Mouse (Mus musculus): ENCODE results near the gene Gm21969. TPM values are rescaled to one million over a fixed set of nuclear protein-coding genes. Genes with fewer than 3 reads are reported as not detected.
A peak's percentile ranks its signal among the peaks of the same experiment; 100 is the strongest.

Gene Gm21969
- polyA plus RNA-seq, 2 experiments, result 0.03 TPM; not detected in 1

- TF ChIP-seq POLR2A (IDR thresholded peaks at IDR 0.05; ENCODE audit: borderline replicate concordance, extremely low read depth, insufficient read depth, insufficient read length), result no peak
- DNase-seq (ENCODE audit: low spot score) (no peak), ATAC-seq (ENCODE audit: low FRiP score, low read depth) (no peak)
- H3K4me3 ChIP-seq (replicated peaks; ENCODE audit: low read length), result no peak overlapping the region
- H3K4me1 ChIP-seq (ENCODE audit: control insufficient read depth, insufficient read depth, low read length), result peaks cover 33% of the 10 kb centered on the region
- H3K27me3 ChIP-seq (ENCODE audit: control insufficient read depth, insufficient read depth, low read length), result no peaks in the 10 kb centered on the region
- WGBS, result 53% methylated on average over 7 of the region's 7 CpGs
- H3K27ac ChIP-seq (replicated peaks; ENCODE audit: low read depth, low read length), result no peak overlapping the region
- no peak overlapping the region for H3K4me2 ChIP-seq (replicated peaks; ENCODE audit: low read depth, low read length, severe bottlenecking)
- no peaks in the 10 kb centered on the region for H3K9me3 ChIP-seq (ENCODE audit: control insufficient read depth, low read length)
- H3K36me3 ChIP-seq (ENCODE audit: control insufficient read depth, insufficient read depth, low read length), result no peaks in the 10 kb centered on the region
- no peak overlapping the region for H3K9ac ChIP-seq (ENCODE audit: low read depth, low read length, severe bottlenecking)
Observed at GRCm38 (mm10) chr4:139592895-139593294, 10.1 kb upstream of the Gm21969 start.

DNA sequence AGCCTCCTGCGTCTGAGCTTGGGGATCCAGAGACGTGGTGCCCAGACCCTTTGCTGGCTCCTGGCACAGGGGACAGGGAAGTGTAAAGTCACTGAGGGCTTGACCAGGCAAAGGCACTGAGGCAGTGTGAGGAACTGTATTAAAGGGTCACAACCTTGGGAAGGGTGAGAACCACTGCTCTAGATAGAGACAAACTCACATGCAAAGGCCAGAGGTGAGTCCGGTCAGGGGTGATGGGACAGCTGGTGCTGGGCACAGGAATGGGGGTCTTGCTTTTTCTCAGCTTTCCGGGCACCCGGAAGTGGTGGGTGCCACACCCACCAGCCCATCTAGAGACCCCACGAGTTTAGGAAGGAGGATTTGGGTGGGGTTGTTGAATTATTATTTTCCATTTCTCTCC lies 9.6 kb upstream of the Gm21969 start:
- no peak overlapping the region for H3K4me3 ChIP-seq (replicated peaks; ENCODE audit: low read length)
- no peaks in the 10 kb centered on the region for H3K36me3 ChIP-seq (ENCODE audit: control insufficient read depth, insufficient read depth, low read length)
- H3K27me3 ChIP-seq (ENCODE audit: control insufficient read depth, insufficient read depth, low read length), result no peaks in the 10 kb centered on the region
- no peak for DNase-seq (ENCODE audit: low spot score)
- peaks cover 37% of the 10 kb centered on the region for H3K4me1 ChIP-seq (ENCODE audit: control insufficient read depth, insufficient read depth, low read length)
- TF ChIP-seq POLR2A (IDR thresholded peaks at IDR 0.05; ENCODE audit: borderline replicate concordance, extremely low read depth, insufficient read depth, insufficient read length), result no peak
- no peak overlapping the region for H3K4me2 ChIP-seq (replicated peaks; ENCODE audit: low read depth, low read length, severe bottlenecking)
- no peak overlapping the region for H3K9ac ChIP-seq (ENCODE audit: low read depth, low read length, severe bottlenecking)
- no peak overlapping the region for H3K27ac ChIP-seq (replicated peaks; ENCODE audit: low read depth, low read length)
- 55% methylated on average over 6 of the region's 6 CpGs for WGBS
- no peak for ATAC-seq (ENCODE audit: low FRiP score, low read depth)
- H3K9me3 ChIP-seq (ENCODE audit: control insufficient read depth, low read length), result no peaks in the 10 kb centered on the region

DNA sequence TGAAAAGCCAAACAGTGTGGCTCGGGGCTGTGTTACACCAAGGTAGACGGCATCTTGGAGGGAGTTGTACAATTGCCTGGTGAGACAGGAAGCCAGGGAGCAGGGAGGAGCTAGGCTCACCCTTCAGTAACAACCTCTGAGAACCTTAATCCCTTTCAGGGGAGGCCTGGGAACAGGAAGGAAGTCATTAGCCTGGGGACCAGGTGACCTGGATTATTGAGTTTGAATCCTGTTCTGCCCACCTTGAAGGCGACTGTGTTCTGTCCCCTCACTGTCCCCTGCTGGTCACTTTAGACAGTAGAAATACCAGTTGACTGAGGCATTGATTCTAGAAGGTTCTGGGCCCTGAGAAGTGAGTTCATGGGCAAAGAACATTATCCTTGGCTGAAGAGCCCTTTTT lies 8.9 kb upstream of the Gm21969 start:
- Histone ChIP-seq H3K27me3 (ENCODE audit: control insufficient read depth, insufficient read depth, low read length) (no peaks in the 10 kb centered on the region), H3K36me3 (ENCODE audit: control insufficient read depth, insufficient read depth, low read length) (no peaks in the 10 kb centered on the region), H3K4me1 (ENCODE audit: control insufficient read depth, insufficient read depth, low read length) (peaks cover 44% of the 10 kb centered on the region), H3K9me3 (ENCODE audit: control insufficient read depth, low read length) (no peaks in the 10 kb centered on the region), H3K4me3 (replicated peaks; ENCODE audit: low read length) (no peak overlapping the region), H3K9ac (ENCODE audit: low read depth, low read length, severe bottlenecking) (no peak overlapping the region), H3K27ac (replicated peaks; ENCODE audit: low read depth, low read length) (no peak overlapping the region), H3K4me2 (replicated peaks; ENCODE audit: low read depth, low read length, severe bottlenecking) (no peak overlapping the region)
- no peak for TF ChIP-seq POLR2A (IDR thresholded peaks at IDR 0.05; ENCODE audit: borderline replicate concordance, extremely low read depth, insufficient read depth, insufficient read length)
- ATAC-seq (ENCODE audit: low FRiP score, low read depth), result no peak
- WGBS, result 22% methylated on average over 2 of the region's 3 CpGs
- no peak for DNase-seq (ENCODE audit: low spot score)

- Histone ChIP-seq H3K36me3 (ENCODE audit: control insufficient read depth, insufficient read depth, low read length) (no peaks in the 10 kb centered on the region), H3K9ac (ENCODE audit: low read depth, low read length, severe bottlenecking) (no peak overlapping the region; the same call in 1 of the 2 replicates), H3K9me3 (ENCODE audit: control insufficient read depth, low read length) (no peaks in the 10 kb centered on the region), H3K4me1 (ENCODE audit: control insufficient read depth, insufficient read depth, low read length) (peaks cover 53% of the 10 kb centered on the region), H3K27ac (replicated peaks; ENCODE audit: low read depth, low read length) (peak overlapping the region; percentile 93), H3K27me3 (ENCODE audit: control insufficient read depth, insufficient read depth, low read length) (no peaks in the 10 kb centered on the region), H3K4me2 (replicated peaks; ENCODE audit: low read depth, low read length, severe bottlenecking) (peak overlapping the region; percentile 50; the same call in 1 of the 2 replicates), H3K4me3 (replicated peaks; ENCODE audit: low read length) (no peak overlapping the region)
- 28% methylated on average over 9 of the region's 9 CpGs for WGBS
- TF ChIP-seq POLR2A (IDR thresholded peaks at IDR 0.05; ENCODE audit: borderline replicate concordance, extremely low read depth, insufficient read depth, insufficient read length), result no peak
- ATAC-seq (ENCODE audit: low FRiP score, low read depth), result no peak
- DNase-seq (ENCODE audit: low spot score), result no peak
Observed at GRCm38 (mm10) chr4:139596715-139597114, 6.3 kb upstream of the Gm21969 start.

- Histone ChIP-seq H3K9ac (ENCODE audit: low read depth, low read length, severe bottlenecking) (no peak overlapping the region), H3K4me2 (replicated peaks; ENCODE audit: low read depth, low read length, severe bottlenecking) (peak overlapping the region; percentile 50), H3K36me3 (ENCODE audit: control insufficient read depth, insufficient read depth, low read length) (no peaks in the 10 kb centered on the region), H3K4me3 (replicated peaks; ENCODE audit: low read length) (no peak overlapping the region), H3K27me3 (ENCODE audit: control insufficient read depth, insufficient read depth, low read length) (no peaks in the 10 kb centered on the region), H3K27ac (replicated peaks; ENCODE audit: low read depth, low read length) (peak overlapping the region; percentile 93), H3K4me1 (ENCODE audit: control insufficient read depth, insufficient read depth, low read length) (peaks cover 62% of the 10 kb centered on the region), H3K9me3 (ENCODE audit: control insufficient read depth, low read length) (no peaks in the 10 kb centered on the region)
- DNase-seq (ENCODE audit: low spot score), result no peak
- no peak for TF ChIP-seq POLR2A (IDR thresholded peaks at IDR 0.05; ENCODE audit: borderline replicate concordance, extremely low read depth, insufficient read depth, insufficient read length)
- WGBS, result 37% methylated on average over 16 of the region's 20 CpGs
- ATAC-seq (ENCODE audit: low FRiP score, low read depth), result no peak
Observed at GRCm38 (mm10) chr4:139597286-139598284, 5.4 kb upstream of the Gm21969 start.

All from limb, embryonic 14.5 days (tissue).